ENCODE assay signal across 11 mouse cellular contexts in genomic region chr2:32653764-32654163, GRCm38 (mm10). TPM values are rescaled to one million over a fixed set of nuclear protein-coding genes. Genes with fewer than 3 reads are reported as not detected.
DNase-seq lines count a peak whose midpoint lies in the region; ATAC-seq lines count a peak whose summit lies in the region.
"Had no signal": no experiment of that assay in that cellular context is flagged by ENCODE, and none has a peak within 500 bp of the region (broad histone marks: within the 10 kb centered on the region; RNA-seq: fewer than 3 reads in every experiment).

No protein-coding gene starts in this region.

- H3K27ac ChIP-seq in heart, embryonic 10.5 days = peak overlapping the region; percentile 87
- peak overlapping the region; percentile 85 for H3K27ac ChIP-seq in lung, embryonic 16.5 days (ENCODE audit: low read length)

- H3K4me1 ChIP-seq in heart, embryonic 10.5 days = peaks cover 46% of the 10 kb centered on the region
- H3K4me1 ChIP-seq in lung, embryonic 16.5 days (replicated peaks; ENCODE audit: control insufficient read depth, insufficient read depth, low read length) = peaks cover 26% of the 10 kb centered on the region

- 21% methylated on average over 7 of the region's 7 CpGs for WGBS in heart, embryonic 10.5 days
- WGBS in lung, embryonic 16.5 days = 22% methylated on average over 7 of the region's 7 CpGs

- peaks cover 9% of the 10 kb centered on the region; the same call in 1 of the 2 replicates for H3K36me3 ChIP-seq in heart, embryonic 10.5 days
- H3K36me3 ChIP-seq in lung, embryonic 16.5 days (ENCODE audit: control insufficient read depth, insufficient read depth, low read length) = no peaks in the 10 kb centered on the region

- H3K4me2 ChIP-seq in lung, embryonic 16.5 days (ENCODE audit: low read depth, low read length) = 0 out of 2 replicates have a peak overlapping the region, but pooled peaks have one; percentile 8

- H3K27me3 ChIP-seq in heart, embryonic 10.5 days (ENCODE audit: insufficient read depth, poor library complexity, severe bottlenecking) = no peaks in the 10 kb centered on the region
- no peaks in the 10 kb centered on the region for H3K27me3 ChIP-seq in lung, embryonic 16.5 days (ENCODE audit: control insufficient read depth, insufficient read depth, low read depth, low read length)

- peak; percentile 20; the same call in 1 of the 2 replicates for ATAC-seq in lung, embryonic 16.5 days (ENCODE audit: low read depth)
- peak; percentile 6 to 23; a peak in 2 of 4 replicates for ATAC-seq in hematopoietic stem cell, adult 5-6 weeks (replicated peaks in 1 of 2; ENCODE audit: insufficient read depth in 1 of 2, low FRiP score in 2 of 2, low TSS enrichment in 1 of 2, low read depth in 1 of 2, poor library complexity in 2 of 2, severe bottlenecking in 2 of 2)
- ATAC-seq: CD4-positive, CD25-positive, alpha-beta regulatory T cell, adult 4 months had no signal

- DNase-seq in heart, embryonic 10.5 days (ENCODE audit: low spot score) = no peak
- DNase-seq in heart, postnatal 14 days = no peak
- DNase-seq in lung, postnatal 10 days = no peak
- DNase-seq in mesoderm, embryonic 11.5 days (ENCODE audit: low read depth, low spot score) = peak; percentile 52
- DNase-seq in natural killer cell, adult 2 months (ENCODE audit: low spot score in 2 of 2) = no peak
- no peak for DNase-seq in adrenal gland, postnatal 14 days
- DNase-seq: adrenal gland, adult 2 months had no signal

- H3K9ac ChIP-seq in lung, embryonic 16.5 days (ENCODE audit: low read length) = peak overlapping the region; percentile 31

- H3K4me3 ChIP-seq in heart, embryonic 10.5 days = 0 out of 2 replicates have a peak overlapping the region, but pooled peaks have one; percentile 2
- H3K4me3 ChIP-seq in lung, embryonic 16.5 days (ENCODE audit: low read length) = no peak overlapping the region

- no peaks in the 10 kb centered on the region for H3K9me3 ChIP-seq in heart, embryonic 10.5 days
- no peaks in the 10 kb centered on the region for H3K9me3 ChIP-seq in lung, embryonic 16.5 days (ENCODE audit: control insufficient read depth, low read length)

- intact Hi-C loops in heart, postnatal 14 days (cut with DNase I) = no loop called here

RNA-seq across cellular contexts. Expression of gene Eng, which starts 7.4 kb away (rescaled TPM):
- 87.1 and 149 TPM in 2 replicates for polyA plus RNA-seq in heart, embryonic 10.5 days (2016; fragmentation: Nextera tagmentation; extraction: Ambion mirVana)
- 100 to 1,000 TPM; 148 to 162 TPM for total RNA-seq in heart, postnatal 14 days (2021)
- 108 and 120 TPM in 2 replicates for polyA plus RNA-seq in lung, embryonic 16.5 days (2015; fragmentation: Nextera tagmentation; extraction: Ambion mirVana)
- 20.9 and 23.6 TPM in 2 replicates for total RNA-seq in hematopoietic stem cell, adult 5-6 weeks (2017)
- 105 and 106 TPM in 2 replicates for total RNA-seq in adrenal gland, postnatal 14 days (2021)
- polyA plus RNA-seq: CD4-positive, CD25-positive, alpha-beta regulatory T cell, adult 4 months had no signal

RNA-seq across cellular contexts. Expression of gene Ak1, which starts 32.2 kb away (rescaled TPM):
- polyA plus RNA-seq in heart, embryonic 10.5 days (2016; fragmentation: Nextera tagmentation; extraction: Ambion mirVana) = 179 and 305 TPM in 2 replicates
- total RNA-seq in heart, postnatal 14 days (2021) = 100 to 1,000 TPM; 595 to 617 TPM
- polyA plus RNA-seq in lung, embryonic 16.5 days (2015; fragmentation: Nextera tagmentation; extraction: Ambion mirVana) = 67.2 and 76.7 TPM in 2 replicates
- total RNA-seq in hematopoietic stem cell, adult 5-6 weeks (2017) = 13.1 and 15.8 TPM in 2 replicates
- 53.2 and 61.4 TPM in 2 replicates for total RNA-seq in adrenal gland, postnatal 14 days (2021)
- total RNA-seq: megakaryocyte, adult 5-6 weeks had no signal
- polyA plus RNA-seq: CD4-positive, CD25-positive, alpha-beta regulatory T cell, adult 4 months had no signal

RNA-seq across cellular contexts. Expression of gene Fpgs, which starts 50.2 kb away (rescaled TPM):
- polyA plus RNA-seq in heart, embryonic 10.5 days (2016; fragmentation: Nextera tagmentation; extraction: Ambion mirVana) = 24.7 and 34.8 TPM in 2 replicates
- 1 to 10 TPM; 6.0 to 7.4 TPM for total RNA-seq in heart, postnatal 14 days (2021)
- polyA plus RNA-seq in lung, embryonic 16.5 days (2015; fragmentation: Nextera tagmentation; extraction: Ambion mirVana) = 22.0 and 25.5 TPM in 2 replicates
- 20.6 and 27.0 TPM in 2 replicates for total RNA-seq in hematopoietic stem cell, adult 5-6 weeks (2017)
- 16.2 and 35.8 TPM in 2 replicates for total RNA-seq in adrenal gland, postnatal 14 days (2021)

RNA-seq across cellular contexts. Expression of gene St6galnac6, which starts 54.3 kb away (rescaled TPM):
- 25.1 and 28.4 TPM in 2 replicates for polyA plus RNA-seq in heart, embryonic 10.5 days (2016; fragmentation: Nextera tagmentation; extraction: Ambion mirVana)
- 100 to 1,000 TPM in 1 of 2 experiments, 10 to 100 TPM in 1; 97.9 to 104 TPM for total RNA-seq in heart, postnatal 14 days (2021)
- 25.4 and 26.3 TPM in 2 replicates for polyA plus RNA-seq in lung, embryonic 16.5 days (2015; fragmentation: Nextera tagmentation; extraction: Ambion mirVana)
- 13.3 TPM in 2 replicates for total RNA-seq in hematopoietic stem cell, adult 5-6 weeks (2017)
- total RNA-seq in adrenal gland, postnatal 14 days (2021) = 54.1 and 56.5 TPM in 2 replicates

RNA-seq across cellular contexts. Expression of gene Cdk9, which starts 59.1 kb away (rescaled TPM):
- polyA plus RNA-seq in heart, embryonic 10.5 days (2016; fragmentation: Nextera tagmentation; extraction: Ambion mirVana) = 89.1 and 115 TPM in 2 replicates
- 10 to 100 TPM; 30.7 to 31.3 TPM for total RNA-seq in heart, postnatal 14 days (2021)
- 77.2 and 85.1 TPM in 2 replicates for polyA plus RNA-seq in lung, embryonic 16.5 days (2015; fragmentation: Nextera tagmentation; extraction: Ambion mirVana)
- 68.8 and 74.9 TPM in 2 replicates for total RNA-seq in hematopoietic stem cell, adult 5-6 weeks (2017)
- total RNA-seq in adrenal gland, postnatal 14 days (2021) = 67.4 and 79.7 TPM in 2 replicates
